Mouse (Mus musculus) cortical plate, adult 2 months (tissue): ENCODE results near the gene Ndst4. TPM values are rescaled to one million over a fixed set of nuclear protein-coding genes. Genes with fewer than 3 reads are reported as not detected.

ENCODE experiments used
- H3K27ac ChIP-seq: fragments of 200-500 bp; 2 replicates; pipeline ENCODE4 v1.5.1; 2012; ENCODE audit warnings: low read length, control low read depth, inconsistent platforms; ENCODE audit not compliant: insufficient read depth
- H3K4me1 ChIP-seq: fragments of 200-500 bp; 2 replicates; pipeline ENCODE4 v1.6.1; 2011; ENCODE audit warnings: low read length; ENCODE audit not compliant: control insufficient read depth, insufficient read depth
- H3K4me3 ChIP-seq: fragments of 200-500 bp; 2 replicates; pipeline ENCODE4 v1.5.1; 2011; ENCODE audit warnings: mild to moderate bottlenecking, low read length, control low read depth; ENCODE audit not compliant: insufficient read depth
- CTCF ChIP-seq: fragments of 200-500 bp; IDR thresholded peaks from 2 replicates; pipeline ENCODE4 v1.5.1; 2011; ENCODE audit warnings: mild to moderate bottlenecking, control low read depth, low read length; ENCODE audit not compliant: insufficient read depth; ENCODE audit errors: extremely low read depth
- POLR2A ChIP-seq: fragments of 200-500 bp; IDR thresholded peaks from 2 replicates; pipeline ENCODE4 v1.6.1; 2011; ENCODE audit warnings: mild to moderate bottlenecking, low read length, control low read depth; ENCODE audit not compliant: insufficient read depth; ENCODE audit errors: extremely low read depth
- polyA plus RNA-seq: library from polyadenylated mRNA; depleted of rRNA; stranded (reverse); fragments of >200 nt; gene quantifications from 2 replicates; pipeline ENCODE4 v1.2.3, GENCODE M21; 2012; rRNA removed

The Ndst4 gene
- 0.31 and 1.1 TPM in 2 replicates for polyA plus RNA-seq

DNA sequence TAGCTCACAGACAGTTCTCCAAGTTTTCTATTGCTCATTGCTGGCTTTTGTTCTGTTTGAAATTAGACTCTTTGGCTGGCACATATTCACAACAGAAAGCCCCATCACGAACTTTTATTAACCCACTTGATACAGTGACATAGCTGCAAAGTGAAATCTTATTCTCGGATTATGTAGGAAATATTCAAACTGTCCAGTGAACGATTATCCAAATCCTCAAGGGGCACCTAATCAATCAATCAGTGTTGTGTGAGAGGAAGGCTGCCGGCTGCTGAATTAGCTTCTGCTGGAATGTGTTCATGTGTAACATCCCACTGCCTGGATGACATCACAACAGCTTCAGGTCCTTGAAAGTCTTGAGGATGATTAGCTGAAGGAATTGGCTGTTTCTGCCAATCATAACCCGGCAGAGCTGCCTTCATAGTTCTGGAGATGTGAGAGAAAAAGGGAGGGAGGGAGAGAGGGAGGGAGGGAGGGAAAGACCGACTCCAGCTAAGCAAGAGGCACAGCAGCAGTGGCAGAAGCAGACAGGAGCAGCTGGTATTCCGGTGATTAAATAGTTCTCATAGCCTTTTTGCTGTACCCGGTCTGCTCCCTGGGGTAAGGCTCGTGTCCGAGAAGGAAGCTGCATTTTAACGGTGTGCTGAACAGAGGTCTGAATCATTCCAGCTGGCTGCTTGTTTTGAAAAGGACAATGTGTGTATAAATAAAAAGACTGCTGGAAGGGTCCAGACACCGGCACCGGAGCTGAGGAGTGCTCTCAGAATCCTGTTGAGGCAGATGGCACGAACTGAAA is at the start of gene Ndst4:
TSS of gene Ndst4 (plus strand) at position 476 of the 796 bp plus-strand sequence.
- no peak within 1 kb of the TSS for H3K27ac ChIP-seq
- H3K4me3 ChIP-seq = peak within 1 kb of the TSS; percentile 46
- H3K4me1 ChIP-seq = no peaks in the 10 kb centered on the region
- no peak for TF ChIP-seq POLR2A
- no peak for TF ChIP-seq CTCF

- H3K4me1 ChIP-seq = no peaks in the 10 kb centered on the region
- H3K27ac ChIP-seq = no peak overlapping the region
- TF ChIP-seq POLR2A = no peak
- TF ChIP-seq CTCF = no peak
- no peak overlapping the region for H3K4me3 ChIP-seq
Observed at GRCm38 (mm10) chr3:125397443-125397842, 6.4 kb upstream of the Ndst4 start.

DNA sequence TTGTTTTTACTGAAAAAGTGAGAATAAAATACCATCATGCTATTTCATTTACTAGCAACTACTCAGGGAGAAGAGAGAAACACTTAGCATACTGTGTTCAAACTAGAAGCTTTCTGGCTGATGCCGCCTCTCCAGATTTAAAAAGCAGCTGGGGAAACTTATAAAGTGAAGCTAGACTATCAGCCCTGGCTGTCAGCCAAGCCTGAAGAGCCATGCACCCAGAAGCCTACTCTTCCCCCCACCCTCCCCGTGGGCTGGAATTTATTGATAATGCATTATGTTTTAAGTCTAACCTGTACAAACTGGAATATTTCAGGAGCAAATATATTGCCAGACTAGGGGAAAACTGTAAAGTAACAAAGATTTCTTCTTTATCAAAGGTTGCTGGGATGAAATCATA is 2.6 kb downstream of the Ndst4 start:
- H3K4me3 ChIP-seq = no peak overlapping the region
- TF ChIP-seq CTCF = no peak

GRCm38 (mm10) chr3:125406991-125407390 is 3.1 kb downstream of the Ndst4 start:
- no peak overlapping the region for H3K27ac ChIP-seq
- no peaks in the 10 kb centered on the region for H3K4me1 ChIP-seq
- TF ChIP-seq CTCF (no peak), POLR2A (no peak)
- H3K4me3 ChIP-seq = no peak overlapping the region

More for the DNA sequence above, 2.6 kb downstream of the Ndst4 start:
- no peaks in the 10 kb centered on the region for H3K4me1 ChIP-seq
- no peak overlapping the region for H3K27ac ChIP-seq

DNA sequence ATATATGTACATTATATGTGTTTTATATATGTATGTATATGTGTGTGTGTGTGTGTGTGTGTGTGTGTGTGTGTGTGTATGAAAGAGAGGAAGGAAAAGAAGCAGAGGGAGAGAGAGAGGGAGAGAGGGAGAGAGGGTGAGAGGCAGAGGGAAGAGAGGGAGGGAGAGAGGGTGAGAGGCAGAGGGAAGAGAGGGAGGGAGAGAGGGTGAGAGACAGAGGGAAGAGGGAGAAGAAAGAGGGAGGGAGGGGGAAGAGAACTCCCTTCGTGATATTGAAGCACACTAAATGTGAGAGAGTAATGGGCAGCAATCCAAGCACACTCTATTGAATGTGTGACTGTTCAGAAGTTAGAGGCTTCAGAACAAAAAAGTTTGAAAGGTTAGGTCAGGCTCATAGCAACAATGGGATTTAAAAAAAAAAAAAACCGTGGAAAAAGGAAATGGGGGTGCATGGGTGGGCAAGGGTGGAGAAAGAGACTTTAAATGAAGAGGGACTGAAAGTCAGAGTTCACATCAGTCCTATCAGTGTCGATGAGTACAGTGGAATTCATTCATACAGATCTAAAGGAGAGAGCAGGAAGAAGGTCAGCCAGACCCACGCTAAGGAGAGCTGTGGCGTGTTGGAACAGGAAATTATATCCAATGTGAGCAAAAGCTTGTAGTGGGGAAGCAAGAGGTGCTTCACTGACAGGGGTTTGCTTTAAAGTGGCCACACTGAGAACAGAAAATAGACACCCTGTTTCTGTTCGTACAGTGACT is 63.2 kb downstream of the Ndst4 start:
- Histone ChIP-seq H3K27ac (no peak overlapping the region), H3K4me1 (no peaks in the 10 kb centered on the region), H3K4me3 (no peak overlapping the region)
- TF ChIP-seq CTCF = no peak
- TF ChIP-seq POLR2A = no peak

DNA sequence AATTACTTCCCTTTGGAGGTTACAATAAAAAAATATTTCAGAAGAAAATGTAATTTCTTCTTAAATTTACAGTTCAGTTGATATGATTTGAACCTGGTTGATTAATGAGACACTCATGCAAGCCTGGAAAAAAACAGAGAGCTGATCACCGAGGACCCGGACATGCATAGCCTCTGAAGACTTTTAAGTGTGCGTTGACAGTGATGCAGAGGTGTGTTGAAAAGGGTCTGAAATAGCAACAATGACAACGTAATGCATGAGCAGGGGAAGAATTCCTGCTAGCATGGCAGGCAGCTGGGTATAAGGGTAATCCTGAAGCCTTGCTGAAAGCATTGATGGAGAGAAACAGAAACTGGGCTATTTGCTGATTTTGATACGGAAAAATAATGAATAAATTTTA is 106.2 kb downstream of the Ndst4 start:
- Histone ChIP-seq H3K4me1 (no peaks in the 10 kb centered on the region), H3K4me3 (no peak overlapping the region), H3K27ac (no peak overlapping the region)
- TF ChIP-seq CTCF (no peak), POLR2A (no peak)

DNA sequence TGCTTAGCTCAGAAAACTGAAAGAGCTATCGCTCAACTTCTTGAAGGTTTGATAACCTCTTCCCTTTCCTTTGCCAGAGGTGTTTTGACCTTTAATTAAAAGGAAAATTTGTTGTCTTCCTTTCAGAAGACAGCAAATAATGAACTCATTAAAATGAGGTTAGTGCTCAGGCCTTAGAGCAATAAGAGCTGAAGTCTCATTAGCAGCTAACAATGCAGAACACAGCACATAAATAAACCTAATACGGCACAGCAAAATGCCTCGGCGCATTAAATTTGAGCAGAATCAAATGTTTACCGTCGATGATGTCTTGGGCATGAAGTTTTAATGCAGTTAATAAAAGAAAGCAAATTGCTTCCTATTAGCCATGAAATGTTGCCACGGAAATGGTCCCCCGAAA is 129.5 kb downstream of the Ndst4 start:
- H3K27ac ChIP-seq = no peak overlapping the region
- H3K4me3 ChIP-seq = no peak overlapping the region
- no peaks in the 10 kb centered on the region for H3K4me1 ChIP-seq
- TF ChIP-seq CTCF = no peak
- TF ChIP-seq POLR2A = no peak

DNA sequence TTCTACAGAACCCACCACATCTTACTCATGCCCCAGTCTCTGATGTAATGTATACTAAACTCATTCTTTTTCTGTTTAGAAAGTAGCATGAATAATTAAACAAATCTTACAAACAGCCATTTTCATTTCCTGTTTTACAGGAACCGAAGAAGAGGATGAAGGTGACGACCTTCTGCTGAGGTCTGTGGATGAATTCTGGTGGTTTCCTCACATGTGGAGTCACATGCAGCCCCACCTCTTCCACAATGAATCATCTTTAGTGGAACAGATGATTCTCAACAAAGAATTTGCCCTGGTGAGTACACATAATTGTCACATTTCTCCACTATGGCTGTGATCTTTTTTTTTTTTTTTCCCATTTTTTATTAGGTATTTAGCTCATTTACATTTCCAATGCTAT is 166.7 kb downstream of the Ndst4 start:
- Histone ChIP-seq H3K4me1 (no peaks in the 10 kb centered on the region), H3K27ac (no peak overlapping the region), H3K4me3 (no peak overlapping the region)
- TF ChIP-seq CTCF = no peak
- no peak for TF ChIP-seq POLR2A

- Histone ChIP-seq H3K27ac (no peak overlapping the region), H3K4me1 (no peaks in the 10 kb centered on the region), H3K4me3 (no peak overlapping the region)
- TF ChIP-seq CTCF = no peak
- no peak for TF ChIP-seq POLR2A
Observed at GRCm38 (mm10) chr3:125632233-125632632, 228.4 kb downstream of the Ndst4 start.

DNA sequence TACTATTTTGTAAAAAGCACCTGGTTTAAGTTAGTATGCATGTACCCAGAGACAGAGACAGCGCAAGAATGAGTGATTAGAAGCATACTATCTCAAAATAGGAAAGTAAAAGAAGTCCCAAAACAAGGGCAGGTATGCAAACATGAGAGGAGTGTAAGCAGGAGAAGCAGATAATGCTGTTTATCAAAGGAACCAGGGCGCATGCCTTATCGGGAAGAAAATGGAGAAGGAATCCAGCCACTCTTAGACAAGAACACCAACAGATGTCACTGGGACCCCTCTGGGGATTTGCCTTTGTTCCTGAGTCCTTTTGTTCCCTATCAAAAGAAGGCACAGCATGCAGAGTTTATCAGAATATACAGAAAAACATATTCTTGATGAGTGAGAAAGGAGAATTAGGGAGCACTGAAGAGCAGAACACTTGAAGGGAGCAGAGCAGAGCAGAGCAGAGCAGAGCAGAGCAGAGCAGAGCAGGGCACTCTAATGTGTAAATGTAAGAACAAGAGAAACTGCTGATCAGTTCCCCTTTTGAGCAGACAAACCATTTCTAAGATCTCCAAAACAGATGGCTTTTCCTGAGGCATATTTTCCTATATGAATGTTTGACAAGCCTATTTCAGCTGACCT is 251.2 kb downstream of the Ndst4 start:
- H3K4me1 ChIP-seq = no peaks in the 10 kb centered on the region
- no peak overlapping the region for H3K27ac ChIP-seq
- H3K4me3 ChIP-seq = no peak overlapping the region
- TF ChIP-seq CTCF (no peak), POLR2A (no peak)
